Mouse (Mus musculus): ENCODE measurements around the gene Trappc3.

Gene Trappc3

DNA sequence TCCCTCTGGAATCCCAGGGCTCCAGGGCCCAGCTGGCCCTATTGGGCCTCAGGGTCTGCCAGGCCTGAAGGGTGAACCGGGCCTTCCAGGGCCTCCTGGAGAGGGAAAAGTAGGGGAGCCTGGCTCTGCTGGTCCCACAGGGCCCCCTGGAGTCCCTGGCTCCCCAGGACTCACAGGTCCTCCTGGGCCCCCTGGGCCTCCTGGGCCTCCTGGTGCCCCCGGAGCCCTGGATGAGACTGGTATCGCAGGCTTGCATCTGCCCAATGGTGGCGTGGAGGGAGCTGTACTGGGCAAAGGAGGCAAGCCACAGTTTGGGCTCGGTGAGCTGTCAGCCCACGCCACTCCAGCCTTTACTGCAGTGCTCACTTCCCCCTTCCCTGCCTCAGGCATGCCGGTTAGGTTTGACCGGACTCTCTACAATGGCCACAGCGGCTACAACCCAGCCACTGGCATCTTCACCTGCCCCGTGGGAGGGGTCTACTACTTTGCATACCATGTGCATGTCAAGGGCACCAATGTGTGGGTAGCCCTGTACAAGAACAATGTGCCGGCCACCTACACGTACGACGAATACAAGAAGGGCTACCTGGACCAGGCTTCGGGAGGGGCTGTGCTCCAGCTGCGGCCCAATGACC lies 49.6 kb downstream of the Trappc3 start:
- no peak for DNase-seq (ENCODE audit: low spot score in 2 of 2)

- DNase-seq (ENCODE audit: low spot score in 2 of 2), result peak in 1 of 2 experiments; percentile 55
These were observed 51.1 kb downstream of the Trappc3 start for GRCm38 (mm10) chr4:126313202-126313601.

- peak in 1 of 2 experiments; percentile 59 for DNase-seq (ENCODE audit: low spot score in 2 of 2)
These were observed 52.3 kb downstream of the Trappc3 start for GRCm38 (mm10) chr4:126314393-126314792.

GRCm38 (mm10) chr4:126315931-126316330 lies 53.8 kb downstream of the Trappc3 start:
- DNase-seq (ENCODE audit: low spot score in 2 of 2), result no peak

GRCm38 (mm10) chr4:126316443-126317040 lies 54.4 kb downstream of the Trappc3 start:
- DNase-seq (ENCODE audit: low spot score in 2 of 2), result no peak

GRCm38 (mm10) chr4:126319806-126320205 lies 57.7 kb downstream of the Trappc3 start:
- DNase-seq (ENCODE audit: low spot score in 2 of 2), result no peak

DNA sequence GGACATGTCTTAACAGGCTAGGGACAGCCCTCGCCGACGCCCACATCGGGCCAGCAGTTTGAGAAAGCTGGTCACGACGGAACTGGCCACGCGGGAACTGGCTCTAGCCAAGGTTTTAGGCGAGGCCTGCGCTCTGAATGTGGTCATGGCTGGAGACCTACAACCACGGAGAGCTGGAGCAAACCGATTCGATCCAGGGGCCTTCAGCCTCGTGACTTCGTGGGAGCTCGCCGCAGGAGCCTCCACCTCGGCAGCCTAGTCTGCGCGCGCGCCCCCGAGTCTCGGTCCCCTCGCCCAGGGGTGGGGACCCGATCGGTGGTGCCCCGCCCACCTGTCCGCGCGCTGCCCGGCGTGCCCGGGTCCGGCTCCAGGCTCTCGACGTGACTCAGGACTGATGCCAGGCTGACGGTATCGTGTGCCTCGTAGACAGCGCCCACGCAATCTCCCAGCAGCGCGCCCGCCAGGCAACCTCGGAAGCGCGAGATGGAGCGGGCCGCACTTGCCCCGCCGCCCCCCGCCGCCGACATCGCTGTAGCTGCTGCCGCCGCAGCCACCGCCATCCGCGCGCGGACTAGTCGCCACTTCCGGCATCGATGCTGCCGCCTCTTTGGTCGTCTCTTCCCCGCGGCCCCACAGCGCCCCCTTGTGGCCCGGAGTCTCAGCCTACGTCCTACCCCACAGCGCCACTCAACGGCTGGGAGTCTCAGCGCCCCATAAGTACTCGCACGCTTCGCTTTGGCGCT lies 59.2 kb downstream of the Trappc3 start, which contains the start of gene Adprhl2:
Gene Adprhl2 (minus strand): TSS at position 593 of the 743 bp plus-strand sequence.
- peak; percentile 99 to 100 for DNase-seq (ENCODE audit: low spot score in 2 of 2)

DNA sequence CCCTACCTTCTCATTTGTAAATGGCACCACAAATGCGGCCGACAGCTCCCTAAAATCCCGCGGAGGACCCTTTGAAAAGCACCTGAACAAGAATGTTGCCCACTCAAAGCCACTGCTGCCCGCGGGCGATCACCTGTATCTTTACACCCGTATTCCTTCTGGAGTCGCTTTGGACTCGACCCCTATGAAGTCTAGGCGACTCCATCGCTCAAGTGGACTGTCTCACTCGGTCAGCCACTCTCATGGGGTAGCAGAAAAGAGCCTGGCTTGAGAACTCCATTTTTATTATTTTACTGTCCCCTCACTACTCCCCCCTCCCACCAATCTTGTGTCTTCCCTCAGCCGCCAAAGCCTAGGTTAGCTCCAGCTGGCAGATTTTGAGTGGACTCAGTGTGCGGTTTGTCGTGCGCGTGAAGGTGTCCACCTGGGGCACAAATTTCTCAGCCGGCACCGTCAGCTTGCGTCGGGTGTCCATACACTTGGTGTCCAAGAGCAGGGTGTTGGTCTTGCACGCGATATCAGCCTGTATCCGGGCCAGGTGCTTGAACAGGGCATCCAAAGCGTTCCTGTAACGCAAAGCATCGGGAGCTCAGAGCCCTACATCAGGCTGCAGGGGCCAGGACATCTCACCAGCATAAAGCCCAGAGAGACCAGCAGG lies 59.9 kb downstream of the Trappc3 start:
- DNase-seq (ENCODE audit: low spot score in 2 of 2), result no peak

- DNase-seq (ENCODE audit: low spot score in 2 of 2), result no peak
These were observed 60.5 kb downstream of the Trappc3 start for GRCm38 (mm10) chr4:126322646-126323045.

DNA sequence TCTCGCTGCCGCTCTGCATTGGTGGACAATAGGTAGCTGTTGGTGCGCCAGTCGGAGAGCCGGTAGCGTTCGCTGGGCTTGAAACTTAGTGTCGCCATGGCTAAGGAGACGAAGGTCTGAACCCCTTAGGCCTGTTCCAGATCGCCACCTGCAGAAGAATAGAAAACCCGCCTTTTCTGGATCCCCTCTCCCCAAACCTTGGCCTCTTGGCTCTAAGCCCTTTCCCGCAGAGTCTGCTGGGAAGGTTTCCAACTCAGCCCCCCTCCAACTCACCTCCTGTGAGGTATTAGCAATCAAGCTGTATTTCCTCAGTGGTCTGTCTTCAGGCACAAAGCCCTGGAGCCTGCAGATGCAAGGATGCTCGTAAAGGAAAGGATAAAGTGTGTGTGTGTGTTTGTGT lies 62.7 kb downstream of the Trappc3 start:
- no peak for DNase-seq (ENCODE audit: low spot score in 2 of 2)

GRCm38 (mm10) chr4:126325281-126325861 lies 63.2 kb downstream of the Trappc3 start, which contains the start of gene Tekt2:
Gene Tekt2, minus strand, starts transcription at chr4:126325688.
- DNase-seq (ENCODE audit: low spot score in 2 of 2), result no peak

Measured in spleen, postnatal 4 days (tissue).